Mouse (Mus musculus): ENCODE measurements at regions not wholly inside any gene's neighbourhood (a gene's known extent, or its start where the extent isn't known, plus 50 kb on each side); places are given as distances from the start of the nearest gene placed in this dataset.

DNA sequence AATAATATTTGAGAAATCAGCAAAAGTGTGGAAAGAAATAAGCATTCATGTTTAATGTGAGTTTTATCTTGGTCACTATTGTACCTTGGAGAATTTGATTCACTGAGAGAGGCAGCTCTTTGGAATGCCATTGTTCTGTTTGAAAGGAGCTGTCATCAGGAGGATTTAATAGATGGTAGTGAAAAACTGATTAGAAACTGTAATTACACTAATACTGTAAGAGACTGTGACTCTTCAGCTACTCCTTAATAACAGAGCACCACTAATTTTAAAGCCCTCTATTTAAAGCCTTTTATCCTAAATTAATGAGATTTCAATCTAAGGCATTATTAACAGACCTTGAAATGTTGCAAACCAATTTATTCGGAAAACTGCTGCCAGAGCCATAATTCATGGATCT, 126.1 kb upstream of the Rspo3 start:
- ATAC-seq (replicated peaks; ENCODE audit: poor library complexity), result no peak

- no peak for ATAC-seq (replicated peaks; ENCODE audit: poor library complexity)
Observed at GRCm38 (mm10) chr10:29640249-29640648, 104.6 kb upstream of the Rspo3 start.

DNA sequence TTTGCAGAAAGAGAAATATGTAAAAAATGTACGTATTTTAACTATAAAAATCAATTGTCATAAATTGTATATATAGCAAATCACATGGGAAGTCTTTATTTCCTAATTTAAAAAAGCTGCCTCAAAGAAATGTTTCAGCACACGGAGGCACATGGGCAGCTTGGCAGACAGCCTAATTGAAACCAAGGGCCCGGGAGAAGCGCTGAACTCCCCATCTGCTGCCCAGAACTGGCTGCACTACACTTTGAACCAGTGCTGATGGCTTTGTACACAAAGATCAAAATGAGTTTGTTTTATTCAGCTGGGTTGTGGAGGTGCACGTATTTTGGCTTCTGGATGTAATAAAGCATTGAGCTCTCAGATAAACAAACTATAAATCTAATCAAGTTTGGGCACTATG, 100.2 kb upstream of the Rspo3 start:
- ATAC-seq (replicated peaks; ENCODE audit: poor library complexity), result no peak

DNA sequence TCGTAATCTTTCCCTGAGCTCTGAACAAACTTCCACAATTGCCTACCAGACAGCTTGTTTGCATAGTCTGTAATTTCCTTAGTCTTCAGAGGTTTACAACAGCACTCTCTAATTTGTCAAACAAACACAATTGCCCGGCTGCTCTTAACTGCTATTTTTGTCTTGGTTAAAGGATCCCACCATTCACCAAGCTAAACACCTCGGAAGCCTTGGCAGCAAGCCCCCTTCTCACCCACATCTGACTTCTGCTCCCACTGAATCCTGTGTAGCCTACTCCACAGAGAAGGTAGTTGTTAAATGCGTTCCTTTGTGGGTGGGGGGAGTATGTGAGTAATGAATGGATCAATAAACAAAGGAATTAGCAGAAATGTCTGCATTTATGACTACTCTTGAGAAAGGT, 59.8 kb upstream of the Rspo3 start:
- ATAC-seq (replicated peaks; ENCODE audit: poor library complexity), result no peak

GRCm38 (mm10) chr10:29594969-29595368, 59.3 kb upstream of the Rspo3 start:
- no peak for ATAC-seq (replicated peaks; ENCODE audit: poor library complexity)

- ATAC-seq (replicated peaks; ENCODE audit: poor library complexity), result no peak
Observed at GRCm38 (mm10) chr10:29592906-29593305, 57.2 kb upstream of the Rspo3 start.

GRCm38 (mm10) chr10:29590187-29590586, 54.5 kb upstream of the Rspo3 start:
- ATAC-seq (replicated peaks; ENCODE audit: poor library complexity), result no peak

GRCm38 (mm10) chr10:29589739-29590138, 54.1 kb upstream of the Rspo3 start:
- ATAC-seq (replicated peaks; ENCODE audit: poor library complexity), result no peak
